Mouse (Mus musculus): ENCODE data around the gene Haus6.

GRCm38 (mm10) chr4:86588236-86588635 is 23.6 kb downstream of the Haus6 start:
- TF ChIP-seq POLR2A (IDR thresholded peaks at IDR 0.05; ENCODE audit: extremely low read depth, insufficient read depth, low read length): no peak
- no peak for TF ChIP-seq CTCF (IDR thresholded peaks at IDR 0.05; ENCODE audit: low read depth, low read length)
